Mouse (Mus musculus) brain, embryonic 14.5 days (tissue): ENCODE results near the gene Olfr1271. TPM values are rescaled to one million over a fixed set of nuclear protein-coding genes. Genes with fewer than 3 reads are reported as not detected.
"Not testable (repeated sequence)": the region's sequence is repeated elsewhere in the genome, so short reads cannot be mapped to it uniquely, and the experiment has no call there.

ENCODE experiments used
- DNase-seq: peaks from one replicate; pipeline ENCODE4 v3.0.0-alpha.2; 2011; ENCODE audit warnings: low read depth
- CTCF ChIP-seq: fragments of 200-500 bp; IDR thresholded peaks from 2 replicates; pipeline ENCODE4 v1.5.1; 2012; ENCODE audit warnings: inconsistent platforms, mild to moderate bottlenecking, moderate library complexity, borderline replicate concordance; ENCODE audit not compliant: insufficient read depth, insufficient read length; ENCODE audit errors: extremely low read depth
- POLR2A ChIP-seq: fragments of 200-500 bp; IDR thresholded peaks from 2 replicates; pipeline ENCODE4 v1.6.1; 2012; ENCODE audit warnings: mild to moderate bottlenecking, inconsistent platforms, borderline replicate concordance; ENCODE audit not compliant: poor library complexity, insufficient read depth, insufficient read length, severe bottlenecking; ENCODE audit errors: extremely low read depth
- polyA plus RNA-seq: library from polyadenylated mRNA; depleted of rRNA; stranded (reverse); fragments of >200 nt; gene quantifications from 2 replicates; pipeline ENCODE4 v1.2.3, GENCODE M21; 2012; rRNA removed

Olfr1271 gene
- polyA plus RNA-seq: not detected in 2 replicates

- no peak for DNase-seq
- TF ChIP-seq CTCF (no peak), POLR2A (no peak)
Observed at GRCm38 (mm10) chr2:90270932-90271331, at the start of gene Olfr1271. Gene Olfr1271 (minus strand): TSS chr2:90271032.

DNA sequence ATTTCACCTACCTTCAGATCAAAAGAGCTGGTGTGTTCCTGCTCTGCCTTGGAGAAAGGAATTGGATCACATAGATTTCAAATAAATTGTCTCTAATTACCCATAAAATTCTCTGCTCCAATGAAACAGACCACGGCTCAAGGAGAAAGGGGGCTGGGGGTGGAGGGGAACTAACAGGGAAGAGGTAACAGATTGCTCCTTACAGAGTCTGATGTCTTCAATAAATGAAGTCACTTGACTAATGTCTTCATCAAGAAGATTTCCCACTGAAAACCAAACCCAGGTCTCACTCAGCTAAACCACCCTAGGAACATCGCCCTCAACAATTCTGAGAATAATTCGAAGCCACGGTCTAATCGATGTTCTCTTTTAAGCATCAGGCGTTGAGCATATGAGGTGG lies 21.9 kb upstream of the Olfr1271 start, which contains the start of gene Olfr1272:
TSS of gene Olfr1272 (minus strand) at position 101 of the 400 bp plus-strand sequence.
- no peak for DNase-seq
- TF ChIP-seq CTCF (no peak), POLR2A (no peak)

DNA sequence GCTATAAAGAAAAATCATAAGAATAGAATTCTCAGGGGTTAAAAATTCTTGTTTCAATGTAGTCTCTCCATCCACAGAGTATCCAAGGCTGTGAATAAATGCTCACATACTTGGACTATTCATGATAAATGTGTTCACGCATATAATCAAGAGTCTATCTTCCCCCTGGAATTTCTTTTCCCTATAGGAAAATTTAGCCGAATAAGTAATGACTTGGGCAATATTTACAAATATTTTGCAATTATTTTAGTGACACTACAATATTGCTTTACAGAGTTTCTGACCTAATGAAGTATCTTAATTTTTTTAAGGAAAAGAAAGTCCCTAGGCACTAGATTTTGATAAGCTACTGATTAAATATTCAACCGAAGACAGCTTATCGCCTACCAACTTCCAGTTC lies 13.3 kb downstream of the Olfr1271 start, which contains the start of gene Olfr142:
TSS of gene Olfr142 (minus strand) at position 101 of the 400 bp plus-strand sequence.
- no peak for DNase-seq
- no peak for TF ChIP-seq CTCF
- no peak for TF ChIP-seq POLR2A

GRCm38 (mm10) chr2:90224393-90224792 lies 46.4 kb downstream of the Olfr1271 start, which contains the start of gene Olfr1506:
Gene Olfr1506 (minus strand): TSS chr2:90224493.
- DNase-seq: not testable (repeated sequence)

Other genes with a start within 250 kb of the Olfr1271 start
- gene Olfr1264, start 245.5 kb downstream of the Olfr1271 start, polyA plus RNA-seq: not detected in 2 replicates
- gene Olfr1265, start 235.7 kb downstream of the Olfr1271 start, polyA plus RNA-seq: not detected in 2 replicates
- gene Olfr140, start 207.4 kb downstream of the Olfr1271 start, polyA plus RNA-seq: not detected in 2 replicates
- not detected in 2 replicates for gene Olfr1269, start 149.6 kb downstream of the Olfr1271 start, polyA plus RNA-seq
- gene Olfr32, start 128.7 kb downstream of the Olfr1271 start, polyA plus RNA-seq: not detected in 2 replicates
- not detected in 2 replicates for gene Olfr1270, start 117.9 kb downstream of the Olfr1271 start, polyA plus RNA-seq
- gene Olfr1506, start 46.5 kb downstream of the Olfr1271 start, polyA plus RNA-seq: not detected in 2 replicates
- not detected in 2 replicates for gene Olfr142, start 13.4 kb downstream of the Olfr1271 start, polyA plus RNA-seq
- not detected in 2 replicates for gene Olfr1272, start 21.8 kb upstream of the Olfr1271 start, polyA plus RNA-seq
- gene Gm13769, start 51.2 kb upstream of the Olfr1271 start, polyA plus RNA-seq: 0.03 TPM in 1 of 2 replicates, not detected in the other
- gene Olfr1274-ps, start 127.7 kb upstream of the Olfr1271 start, polyA plus RNA-seq: not detected in 2 replicates